Mouse (Mus musculus) embryonic fibroblast, embryonic 13.5 days (primary cell): Measurements from ENCODE around the gene Pin4.

Experiments used
- CTCF ChIP-seq: IDR thresholded peaks from 2 replicates; pipeline ENCODE4 v1.5.1; 2011; ENCODE audit warnings: mild to moderate bottlenecking, control low read depth, low read length, moderate library complexity, borderline replicate concordance; ENCODE audit not compliant: insufficient read depth
- POLR2A ChIP-seq: IDR thresholded peaks from 2 replicates; pipeline ENCODE4 v1.6.1; 2011; ENCODE audit warnings: low read depth, mild to moderate bottlenecking, control low read depth, low read length, moderate library complexity

DNA sequence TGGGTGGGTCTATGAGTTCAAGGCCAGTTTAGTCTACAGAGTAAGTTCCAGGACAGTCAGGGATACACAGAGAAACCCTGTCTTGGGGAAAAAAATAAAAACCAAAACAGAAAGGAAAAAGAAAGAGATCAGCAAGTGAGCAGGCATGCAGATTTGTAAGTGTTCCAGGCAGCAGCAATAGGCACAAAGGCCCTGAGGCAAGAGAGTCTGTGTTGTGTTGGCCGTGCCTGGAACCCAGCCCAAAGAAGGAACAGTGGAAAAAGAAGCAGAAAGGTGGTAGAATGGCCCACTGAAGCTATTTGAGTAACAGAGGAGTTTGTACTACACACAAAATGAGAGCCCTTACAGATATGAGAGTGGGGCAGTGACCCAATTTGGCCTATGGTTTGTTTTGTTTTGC, 50.5 kb downstream of the Pin4 start:
- TF ChIP-seq POLR2A (no peak), CTCF (no peak)
